Mouse (Mus musculus): ENCODE data around the gene Nbr1. TPM values are rescaled to one million over a fixed set of nuclear protein-coding genes. Genes with fewer than 3 reads are reported as not detected.
"Not testable (repeated sequence)": the region's sequence is repeated elsewhere in the genome, so short reads cannot be mapped to it uniquely, and the experiment has no call there.

Gene Nbr1
- polyA plus RNA-seq, 1 experiment from 2014 or later, result 98.4 TPM

DNA sequence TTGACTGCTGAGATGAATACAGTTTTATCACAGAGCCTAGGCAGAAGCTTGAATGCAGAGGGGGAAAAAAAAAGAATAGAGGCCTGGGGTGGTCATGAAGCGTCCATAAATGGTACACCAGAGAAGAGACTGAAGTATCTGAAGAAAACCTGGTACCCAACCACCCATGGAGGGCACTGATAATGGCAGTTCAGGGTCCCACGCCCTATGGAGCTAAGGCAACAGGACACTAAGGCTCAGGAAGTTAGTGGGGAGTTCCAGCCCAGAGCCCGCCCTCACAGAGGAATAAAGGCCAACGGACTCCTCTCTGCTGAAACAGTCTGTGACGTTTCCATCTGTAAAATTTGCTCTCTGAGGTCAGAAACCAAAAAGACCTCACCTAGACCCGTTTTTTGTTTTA lies 63.4 kb downstream of the Nbr1 start:
- Histone ChIP-seq H3K27me3 (ENCODE audit: control insufficient read depth, insufficient read depth, low read depth, low read length) (no peaks in the 10 kb centered on the region), H3K4me2 (ENCODE audit: low read length) (no peak overlapping the region), H3K9ac (ENCODE audit: low read depth, low read length) (no peak overlapping the region), H3K36me3 (ENCODE audit: control insufficient read depth, insufficient read depth, low read length) (no peaks in the 10 kb centered on the region), H3K4me3 (ENCODE audit: low read depth, low read length) (no peak overlapping the region), H3K9me3 (replicated peaks; ENCODE audit: control insufficient read depth, low read length, poor library complexity, severe bottlenecking) (no peaks in the 10 kb centered on the region), H3K4me1 (ENCODE audit: control insufficient read depth, insufficient read depth, low read length) (peaks cover 17% of the 10 kb centered on the region), H3K27ac (ENCODE audit: low read length) (no peak overlapping the region)
- WGBS, result 83% methylated on average over 6 of the region's 6 CpGs
- ATAC-seq, result no peak

DNA sequence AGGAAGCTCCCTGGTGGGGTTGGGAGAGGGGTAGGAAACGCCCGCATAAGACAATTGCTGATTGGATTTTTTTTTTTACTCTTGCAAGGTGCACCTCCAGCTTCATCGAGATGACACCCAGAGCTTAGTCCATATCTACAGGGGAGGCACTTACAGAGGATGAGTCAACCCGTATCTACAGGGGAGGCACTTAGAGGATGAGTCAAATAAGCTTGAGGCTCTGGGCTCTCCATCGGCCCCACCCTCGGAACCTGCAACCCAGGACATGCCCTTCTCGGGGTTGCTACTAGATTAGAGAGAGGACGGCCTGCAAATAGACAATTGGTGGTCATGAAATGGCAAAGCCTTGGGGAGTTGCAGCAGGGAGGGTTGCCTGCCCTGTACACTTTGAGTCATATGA lies 64.2 kb downstream of the Nbr1 start:
- Histone ChIP-seq H3K27me3 (ENCODE audit: control insufficient read depth, insufficient read depth, low read depth, low read length) (no peaks in the 10 kb centered on the region), H3K4me3 (ENCODE audit: low read depth, low read length) (no peak overlapping the region), H3K4me1 (ENCODE audit: control insufficient read depth, insufficient read depth, low read length) (peaks cover 17% of the 10 kb centered on the region), H3K36me3 (ENCODE audit: control insufficient read depth, insufficient read depth, low read length) (no peaks in the 10 kb centered on the region), H3K9me3 (replicated peaks; ENCODE audit: control insufficient read depth, low read length, poor library complexity, severe bottlenecking) (no peaks in the 10 kb centered on the region), H3K4me2 (ENCODE audit: low read length) (no peak overlapping the region), H3K9ac (ENCODE audit: low read depth, low read length) (no peak overlapping the region), H3K27ac (ENCODE audit: low read length) (no peak overlapping the region)
- 93% methylated on average over 8 of the region's 8 CpGs for WGBS
- no peak for ATAC-seq

DNA sequence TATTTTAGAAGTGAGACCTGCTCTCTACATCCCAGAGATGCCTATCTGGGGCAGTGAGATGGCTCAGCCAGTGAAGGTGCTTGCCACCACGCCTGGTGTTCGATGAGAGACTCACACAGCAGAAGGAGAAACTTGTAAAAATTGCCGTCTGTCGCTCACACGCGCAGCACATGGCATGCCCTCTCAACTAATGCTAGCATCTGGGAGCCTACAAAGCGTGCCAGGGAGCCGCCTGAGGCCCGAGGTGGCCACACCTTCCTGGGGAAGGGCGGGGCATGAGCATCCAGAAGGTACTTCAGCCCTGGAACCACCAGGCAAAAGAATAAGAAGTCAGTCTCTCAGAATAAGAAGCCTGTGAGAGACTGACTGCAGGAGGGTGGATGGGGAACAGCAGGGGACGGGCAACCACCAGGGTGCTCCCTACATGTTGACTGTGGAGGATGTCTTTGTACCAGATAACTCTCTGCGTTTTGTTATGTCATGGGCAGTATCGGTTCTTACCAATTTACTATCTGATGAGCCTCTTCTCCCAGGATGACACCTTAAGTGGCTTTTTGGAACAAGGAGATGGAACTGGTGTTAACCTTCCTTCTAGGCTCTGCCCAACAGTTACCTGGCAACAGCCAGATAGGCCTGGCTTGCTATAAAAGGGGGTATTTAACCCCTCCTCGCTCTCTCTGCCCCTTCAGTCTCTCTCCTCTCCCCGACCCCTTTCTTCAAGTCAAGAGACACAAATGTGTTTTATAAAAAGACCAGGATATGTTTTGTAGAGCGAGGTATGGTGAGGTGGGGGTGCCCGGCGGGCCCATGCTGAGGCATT lies 65.2 kb downstream of the Nbr1 start:
- peak overlapping the region; percentile 69 for H3K27ac ChIP-seq (ENCODE audit: low read length)
- H3K9ac ChIP-seq (ENCODE audit: low read depth, low read length), result peak overlapping the region; percentile 38; the same call in 1 of the 2 replicates
- H3K27me3 ChIP-seq (ENCODE audit: control insufficient read depth, insufficient read depth, low read depth, low read length), result no peaks in the 10 kb centered on the region
- 15% methylated on average over 18 of the region's 18 CpGs for WGBS
- H3K4me2 ChIP-seq (ENCODE audit: low read length), result peak overlapping the region; percentile 38
- H3K4me1 ChIP-seq (ENCODE audit: control insufficient read depth, insufficient read depth, low read length), result peaks cover 17% of the 10 kb centered on the region
- 0 out of 2 replicates have a peak, but pooled peaks have one; percentile 39 for ATAC-seq
- no peaks in the 10 kb centered on the region for H3K36me3 ChIP-seq (ENCODE audit: control insufficient read depth, insufficient read depth, low read length)
- H3K9me3 ChIP-seq (replicated peaks; ENCODE audit: control insufficient read depth, low read length, poor library complexity, severe bottlenecking), result no peaks in the 10 kb centered on the region
- H3K4me3 ChIP-seq (ENCODE audit: low read depth, low read length), result no peak overlapping the region

DNA sequence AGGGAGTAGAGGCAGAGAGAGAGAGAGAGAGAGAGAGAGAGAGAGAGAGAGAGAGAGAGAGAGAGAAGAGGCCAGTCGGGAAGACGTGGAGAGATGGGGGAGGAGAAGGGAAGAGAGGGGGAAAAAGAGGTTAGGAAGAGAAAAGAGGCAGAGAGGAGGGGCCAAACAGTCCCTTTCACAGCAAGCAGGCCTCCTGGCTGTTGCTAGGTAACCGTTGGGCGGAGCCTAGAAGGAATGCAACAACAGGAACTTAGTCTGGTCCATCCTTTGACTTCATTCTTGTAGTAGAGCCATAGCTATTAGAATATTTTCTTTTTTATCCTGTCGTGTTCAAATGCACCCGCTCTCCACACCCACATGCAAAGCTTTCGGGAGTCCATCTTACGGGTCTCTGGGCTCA lies 65.9 kb downstream of the Nbr1 start:
- Histone ChIP-seq H3K27me3 (ENCODE audit: control insufficient read depth, insufficient read depth, low read depth, low read length) (no peaks in the 10 kb centered on the region), H3K4me3 (ENCODE audit: low read depth, low read length) (no peak overlapping the region), H3K27ac (ENCODE audit: low read length) (peak overlapping the region; percentile 69), H3K4me1 (ENCODE audit: control insufficient read depth, insufficient read depth, low read length) (peaks cover 17% of the 10 kb centered on the region), H3K9ac (ENCODE audit: low read depth, low read length) (no peak overlapping the region), H3K4me2 (ENCODE audit: low read length) (peak overlapping the region; percentile 38), H3K36me3 (ENCODE audit: control insufficient read depth, insufficient read depth, low read length) (no peaks in the 10 kb centered on the region), H3K9me3 (replicated peaks; ENCODE audit: control insufficient read depth, low read length, poor library complexity, severe bottlenecking) (no peaks in the 10 kb centered on the region)
- 4% methylated on average over 8 of the region's 8 CpGs for WGBS
- peak; percentile 81 for ATAC-seq

DNA sequence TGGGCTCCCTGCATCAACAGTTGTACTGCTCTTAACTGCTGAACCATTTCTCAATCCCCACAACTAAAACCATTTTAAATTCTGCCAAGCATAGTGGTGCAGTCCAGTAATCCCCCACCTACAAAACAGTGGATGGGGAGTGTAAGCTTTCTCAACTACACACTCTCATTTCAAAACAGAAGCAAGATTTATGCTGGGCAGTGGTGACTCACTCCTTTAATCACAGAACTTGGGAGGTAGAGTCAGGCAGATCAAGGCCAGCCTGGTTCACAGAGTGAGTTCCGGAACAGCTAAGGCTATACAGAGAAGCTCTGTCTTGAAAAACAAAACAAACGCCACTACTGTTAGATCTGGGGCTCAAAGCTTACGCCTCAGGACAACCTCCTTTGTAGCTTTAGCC lies 66.6 kb downstream of the Nbr1 start:
- H3K27me3 ChIP-seq (ENCODE audit: control insufficient read depth, insufficient read depth, low read depth, low read length), result no peaks in the 10 kb centered on the region
- ATAC-seq, result no peak
- H3K36me3 ChIP-seq (ENCODE audit: control insufficient read depth, insufficient read depth, low read length), result no peaks in the 10 kb centered on the region
- peak overlapping the region; percentile 69; the same call in 1 of the 2 replicates for H3K27ac ChIP-seq (ENCODE audit: low read length)
- H3K4me3 ChIP-seq (ENCODE audit: low read depth, low read length), result no peak overlapping the region
- no peak overlapping the region for H3K9ac ChIP-seq (ENCODE audit: low read depth, low read length)
- H3K9me3 ChIP-seq (replicated peaks; ENCODE audit: control insufficient read depth, low read length, poor library complexity, severe bottlenecking), result no peaks in the 10 kb centered on the region
- H3K4me1 ChIP-seq (ENCODE audit: control insufficient read depth, insufficient read depth, low read length), result peaks cover 17% of the 10 kb centered on the region
- WGBS, result 77% methylated on average over 3 of the region's 3 CpGs
- H3K4me2 ChIP-seq (ENCODE audit: low read length), result peak overlapping the region; percentile 38

DNA sequence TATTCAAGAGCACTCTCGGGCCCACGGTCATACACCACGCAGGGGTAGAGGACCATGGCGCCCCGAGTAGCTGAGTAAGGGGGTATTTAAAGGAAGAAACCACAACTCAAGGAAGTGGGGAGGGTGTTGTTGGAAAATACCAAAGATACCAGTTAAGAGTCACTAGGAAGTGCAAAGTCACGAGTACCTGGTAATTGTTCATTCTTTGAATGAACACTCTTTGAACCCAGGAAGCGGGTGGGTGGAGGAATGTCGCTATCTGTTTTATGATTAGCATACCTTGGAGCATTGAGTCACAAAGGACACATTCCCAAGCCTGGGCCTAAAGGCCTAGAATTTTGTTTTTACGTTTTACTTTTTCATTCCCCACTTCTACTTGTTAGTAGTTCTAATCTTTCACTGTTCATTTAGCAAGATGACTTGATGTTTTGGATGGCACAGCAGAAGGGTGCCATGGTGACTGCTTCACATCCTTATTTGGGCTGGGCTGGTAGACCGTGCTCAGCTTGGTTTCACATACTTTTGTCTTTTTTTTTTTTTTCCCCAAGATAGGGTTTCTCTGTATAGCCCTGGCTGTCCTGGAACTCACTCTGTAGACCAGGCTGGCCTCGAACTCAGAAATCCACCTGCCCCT lies 68.2 kb downstream of the Nbr1 start:
- H3K9me3 ChIP-seq (replicated peaks; ENCODE audit: control insufficient read depth, low read length, poor library complexity, severe bottlenecking); H3K36me3 ChIP-seq (ENCODE audit: control insufficient read depth, insufficient read depth, low read length); H3K27ac ChIP-seq (ENCODE audit: low read length); H3K4me3 ChIP-seq (ENCODE audit: low read depth, low read length); H3K9ac ChIP-seq (ENCODE audit: low read depth, low read length); ATAC-seq; H3K27me3 ChIP-seq (ENCODE audit: control insufficient read depth, insufficient read depth, low read depth, low read length); H3K4me2 ChIP-seq (ENCODE audit: low read length): not testable (repeated sequence)
- WGBS, result 93% methylated on average over 11 of the region's 11 CpGs
- peaks cover 17% of the 10 kb centered on the region for H3K4me1 ChIP-seq (ENCODE audit: control insufficient read depth, insufficient read depth, low read length)

DNA sequence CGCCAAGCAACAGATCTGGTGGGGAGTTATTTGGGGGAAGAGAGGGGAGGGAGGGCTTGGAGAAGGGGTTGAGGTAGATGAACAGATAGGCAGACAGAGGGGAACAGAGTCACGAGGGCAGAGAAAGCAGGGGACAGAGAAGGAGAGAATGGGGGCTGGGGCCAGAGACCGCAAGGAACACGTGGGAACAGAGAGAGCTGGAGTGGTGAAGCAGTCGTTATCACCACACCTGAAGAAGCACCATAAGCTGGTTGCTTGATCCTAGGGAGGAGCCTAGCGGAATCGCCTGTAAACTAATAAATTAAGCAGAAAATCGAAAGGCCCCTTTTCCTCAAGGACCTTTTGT lies 74.7 kb downstream of the Nbr1 start:
- peak; percentile 63 for ATAC-seq
- H3K27me3 ChIP-seq (ENCODE audit: control insufficient read depth, insufficient read depth, low read depth, low read length), result no peaks in the 10 kb centered on the region
- H3K4me1 ChIP-seq (ENCODE audit: control insufficient read depth, insufficient read depth, low read length), result peaks cover 8% of the 10 kb centered on the region
- WGBS, result 7% methylated on average over 8 of the region's 8 CpGs
- H3K9ac ChIP-seq (ENCODE audit: low read depth, low read length), result peak overlapping the region; percentile 62
- no peaks in the 10 kb centered on the region for H3K9me3 ChIP-seq (replicated peaks; ENCODE audit: control insufficient read depth, low read length, poor library complexity, severe bottlenecking)
- peak overlapping the region; percentile 60 for H3K4me2 ChIP-seq (ENCODE audit: low read length)
- H3K36me3 ChIP-seq (ENCODE audit: control insufficient read depth, insufficient read depth, low read length), result no peaks in the 10 kb centered on the region
- H3K27ac ChIP-seq (ENCODE audit: low read length), result peak overlapping the region; percentile 89
- H3K4me3 ChIP-seq (ENCODE audit: low read depth, low read length), result peak overlapping the region; percentile 40

DNA sequence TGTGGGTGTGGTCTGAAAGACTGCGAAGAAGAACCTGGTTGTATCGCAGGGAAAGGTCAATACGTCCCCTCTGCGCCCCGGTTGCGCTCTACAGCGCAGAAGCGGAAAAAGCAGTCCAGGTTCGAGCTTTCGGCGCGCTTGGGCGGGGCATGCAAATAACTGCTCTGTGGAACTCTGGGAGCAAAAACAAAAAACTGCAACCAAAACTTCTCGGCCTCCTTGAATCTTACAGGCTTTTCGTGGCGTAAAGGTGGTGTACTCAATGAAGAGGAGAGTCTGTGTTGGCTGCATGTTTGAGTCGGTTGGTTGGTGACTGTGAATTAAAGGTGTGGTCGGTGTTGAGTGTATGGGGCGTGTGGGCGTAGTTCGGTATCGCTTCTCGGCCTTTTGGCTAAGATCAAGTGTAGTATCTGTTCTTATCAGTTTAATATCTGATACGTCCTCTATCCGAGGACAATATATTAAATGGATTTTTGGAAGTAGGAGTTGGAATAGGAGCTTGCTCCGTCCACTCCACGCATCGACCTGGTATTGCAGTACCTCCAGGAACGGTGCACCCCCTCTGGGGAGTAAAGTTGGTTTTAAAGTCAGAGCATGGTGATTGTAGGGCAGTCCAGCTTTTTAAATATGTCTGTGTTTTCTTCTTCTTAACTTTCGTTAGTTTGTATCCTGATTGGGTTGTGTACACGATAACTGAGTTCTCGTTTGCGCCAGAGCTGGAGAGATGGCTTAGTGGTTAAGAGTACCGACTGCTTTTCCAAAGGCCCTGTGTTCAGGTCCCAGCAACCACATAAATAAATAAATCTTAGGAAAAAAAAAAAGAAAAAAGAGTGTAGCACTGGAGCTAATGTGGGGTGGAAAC lies 75.3 kb downstream of the Nbr1 start, which contains the start of gene Rdm1:
Rdm1 (plus strand) TSS at position 201 of the 862 bp plus-strand sequence.
- peak within 1 kb of the TSS; percentile 68 for H3K9ac ChIP-seq (ENCODE audit: low read depth, low read length)
- WGBS, result under 1% methylated on average over 32 of the region's 34 CpGs
- H3K4me3 ChIP-seq (ENCODE audit: low read depth, low read length), result peak within 1 kb of the TSS; percentile 75
- H3K27ac ChIP-seq (ENCODE audit: low read length), result peak within 1 kb of the TSS; percentile 89
- no peaks in the 10 kb centered on the region for H3K27me3 ChIP-seq (ENCODE audit: control insufficient read depth, insufficient read depth, low read depth, low read length)
- no peaks in the 10 kb centered on the region for H3K36me3 ChIP-seq (ENCODE audit: control insufficient read depth, insufficient read depth, low read length)
- ATAC-seq, result peak; percentile 93
- peaks cover 8% of the 10 kb centered on the region for H3K4me1 ChIP-seq (ENCODE audit: control insufficient read depth, insufficient read depth, low read length)
- H3K9me3 ChIP-seq (replicated peaks; ENCODE audit: control insufficient read depth, low read length, poor library complexity, severe bottlenecking), result no peaks in the 10 kb centered on the region
- peak within 1 kb of the TSS; percentile 99 for H3K4me2 ChIP-seq (ENCODE audit: low read length)

All from midbrain, embryonic 16.5 days (tissue).